Mouse (Mus musculus) kidney, adult 2 months (tissue): ENCODE data around the gene Ankrd54.
"Not testable (repeated sequence)": the region's sequence is repeated elsewhere in the genome, so short reads cannot be mapped to it uniquely, and the experiment has no call there.

Source experiments
- CTCF ChIP-seq: fragments of 200-500 bp; conservative IDR thresholded peaks from 2 replicates; pipeline ENCODE4 v1.5.1; 2011; ENCODE audit warnings: low read depth, mild to moderate bottlenecking, control low read depth, low read length, moderate library complexity, mixed read lengths; ENCODE audit not compliant: insufficient read depth, insufficient read length
- POLR2A ChIP-seq: fragments of 200-500 bp; IDR thresholded peaks from one replicate; pipeline ENCODE4 v1.6.1; 2011; ENCODE audit warnings: low read depth, low read length, control low read depth

- 0 out of 2 replicates have a peak, but pooled peaks have one; percentile 7 for TF ChIP-seq CTCF
- TF ChIP-seq POLR2A = not testable (repeated sequence)
Measured at GRCm38 (mm10) chr15:79007836-79008235, 54.9 kb downstream of the Ankrd54 start.
